ENCODE assay signal across 9 mouse cellular contexts in genomic region chr11:26593061-26594059, GRCm38 (mm10). TPM values are rescaled to one million over a fixed set of nuclear protein-coding genes. Genes with fewer than 3 reads are reported as not detected.
DNase-seq lines count a peak whose midpoint lies in the region; ATAC-seq and TF ChIP-seq lines count a peak whose summit lies in the region.
"Had no signal": no experiment of that assay in that cellular context is flagged by ENCODE, and none has a peak within 500 bp of the region (broad histone marks: within the 10 kb centered on the region; RNA-seq: fewer than 3 reads in every experiment).

Gene Gm6899, plus strand, starts transcription at chr11:26593241.
Gene Vrk2, minus strand, starts transcription at chr11:26593999.

- peaks cover 4% of the 10 kb centered on the region; the same call in 1 of the 2 replicates for H3K36me3 ChIP-seq in heart, embryonic 14.5 days (ENCODE audit: control insufficient read depth, insufficient read depth, low read length)
- H3K36me3 ChIP-seq in lung, embryonic 14.5 days (ENCODE audit: insufficient read depth): 0 out of 2 replicates have a peak, but pooled peaks cover 4% of the 10 kb centered on the region
- no peaks in the 10 kb centered on the region for H3K36me3 ChIP-seq in thymus, adult 2 months (ENCODE audit: control insufficient read depth, insufficient read depth, low read length)

- WGBS in heart, embryonic 14.5 days: under 1% methylated on average over 59 of the region's 60 CpGs
- under 1% methylated on average over 60 of the region's 60 CpGs for WGBS in lung, embryonic 14.5 days
- WGBS in thymus, adult 2 months: under 1% methylated on average over 60 of the region's 60 CpGs

- no peaks in the 10 kb centered on the region for H3K27me3 ChIP-seq in heart, embryonic 14.5 days (ENCODE audit: control insufficient read depth, insufficient read depth, low read length)
- H3K27me3 ChIP-seq in lung, embryonic 14.5 days (ENCODE audit: insufficient read depth, low read length): no peaks in the 10 kb centered on the region
- H3K27me3 ChIP-seq in thymus, adult 2 months (ENCODE audit: control insufficient read depth, insufficient read depth, low read length): no peaks in the 10 kb centered on the region

- ATAC-seq in erythroblast, adult 5-6 weeks (replicated peaks; ENCODE audit: low FRiP score, poor library complexity, severe bottlenecking): peak; percentile 95
- ATAC-seq in heart, embryonic 14.5 days (ENCODE audit: insufficient number of reproducible peaks, insufficient read depth, low FRiP score, low read depth): peak; percentile 99
- peak; percentile 100 for ATAC-seq in lung, embryonic 14.5 days (ENCODE audit: insufficient read depth)
- peak; percentile 95 for ATAC-seq in neutrophil, adult 5-6 weeks (ENCODE audit: extremely low read depth, insufficient number of reproducible peaks, low FRiP score, poor library complexity, severe bottlenecking)

- H3K9ac ChIP-seq in heart, embryonic 14.5 days (ENCODE audit: low read length): peak within 1 kb of the TSS; percentile 87
- H3K9ac ChIP-seq in lung, embryonic 14.5 days: peak within 1 kb of the TSS; percentile 88

- peak within 1 kb of the TSS; percentile 77 for H3K27ac ChIP-seq in bone marrow macrophage, adult 2 months (ENCODE audit: insufficient read depth, low read depth, low read length)
- H3K27ac ChIP-seq in heart, embryonic 14.5 days (replicated peaks in 1 of 2; ENCODE audit: control insufficient read depth in 1 of 2, insufficient read depth in 1 of 2, low read depth in 2 of 2, low read length in 2 of 2): peak within 1 kb of the TSS; percentile 70 to 85
- H3K27ac ChIP-seq in lung, embryonic 14.5 days (ENCODE audit: low read depth): peak within 1 kb of the TSS; percentile 85
- peak within 1 kb of the TSS; percentile 59 for H3K27ac ChIP-seq in thymus, adult 2 months (ENCODE audit: control insufficient read depth, insufficient read depth, low read length)

- no peak for TF ChIP-seq POLR2A in bone marrow macrophage, adult 2 months (IDR thresholded peaks at IDR 0.05; ENCODE audit: borderline replicate concordance, low read depth, low read length)
- peak; percentile 53; the same call in 1 of the 2 replicates for TF ChIP-seq POLR2A in thymus, adult 2 months (IDR thresholded peaks at IDR 0.05; ENCODE audit: control insufficient read depth, extremely low read depth, insufficient read depth, low read length, poor library complexity)

- H3K9me3 ChIP-seq in heart, embryonic 14.5 days (ENCODE audit: control insufficient read depth, low read length): no peaks in the 10 kb centered on the region
- no peaks in the 10 kb centered on the region for H3K9me3 ChIP-seq in lung, embryonic 14.5 days (ENCODE audit: low read depth, low read length)

- peak within 1 kb of the TSS; percentile 66 for H3K4me3 ChIP-seq in bone marrow macrophage, adult 2 months (ENCODE audit: insufficient read depth, low read length)
- peak within 1 kb of the TSS; percentile 69 to 80 for H3K4me3 ChIP-seq in heart, embryonic 14.5 days (ENCODE audit: control insufficient read depth in 1 of 2, insufficient read depth in 1 of 2, low read depth in 1 of 2, low read length in 2 of 2)
- peak within 1 kb of the TSS; percentile 70 for H3K4me3 ChIP-seq in lung, embryonic 14.5 days (ENCODE audit: low read depth, low read length)
- H3K4me3 ChIP-seq in thymus, adult 2 months (ENCODE audit: control insufficient read depth, insufficient read depth, low read length): peak within 1 kb of the TSS; percentile 89

- H3K4me1 ChIP-seq in bone marrow macrophage, adult 2 months (ENCODE audit: control insufficient read depth, insufficient read depth, low read length): peaks cover 11% of the 10 kb centered on the region
- H3K4me1 ChIP-seq in heart, embryonic 14.5 days (ENCODE audit: control insufficient read depth in 2 of 2, insufficient read depth in 2 of 2, low read length in 2 of 2): peaks cover 3 to 7% of the 10 kb centered on the region in 2 experiments; a peak in 3 of 4 replicates
- no peaks in the 10 kb centered on the region for H3K4me1 ChIP-seq in lung, embryonic 14.5 days (ENCODE audit: insufficient read depth)
- peaks cover 5% of the 10 kb centered on the region for H3K4me1 ChIP-seq in thymus, adult 2 months (replicated peaks; ENCODE audit: control insufficient read depth, insufficient read depth, low read length)

- no peak for TF ChIP-seq CTCF in bone marrow macrophage, adult 2 months (IDR thresholded peaks at IDR 0.05; ENCODE audit: low read depth, low read length)
- peak; percentile 37 for TF ChIP-seq CTCF in lung, embryonic 14.5 days (IDR thresholded peaks at IDR 0.05; ENCODE audit: low read depth)
- TF ChIP-seq CTCF in thymus, adult 2 months (IDR thresholded peaks at IDR 0.05; ENCODE audit: borderline replicate concordance, control insufficient read depth, extremely low read depth, insufficient read depth, low read length, poor library complexity): peak; percentile 59; the same call in 1 of the 2 replicates

- H3K4me2 ChIP-seq in heart, embryonic 14.5 days (ENCODE audit: low read length): peak within 1 kb of the TSS; percentile 77
- H3K4me2 ChIP-seq in lung, embryonic 14.5 days: peak within 1 kb of the TSS; percentile 61

- DNase-seq in CD8-positive naive resting alpha-beta T cell, adult 2 months (ENCODE audit: low read depth in 2 of 2, low spot score in 2 of 2): peak; percentile 67 to 68
- peak; percentile 88 for DNase-seq in kidney, postnatal 10 days
- DNase-seq in lung, embryonic 14.5 days: peak; percentile 93
- peak; percentile 77 for DNase-seq in thymus, adult 2 months

RNA-seq across cellular contexts. Expression of gene Gm6899, which starts in this region (rescaled TPM):
- polyA plus RNA-seq in bone marrow macrophage, adult 2 months (2012; ENCODE audit: insufficient read depth, insufficient read length, missing spikeins): not detected in 2 replicates
- not detected in 2 replicates for total RNA-seq in erythroblast, adult 5-6 weeks (2015; ENCODE audit: low replicate concordance)
- not detected in 2 replicates for total RNA-seq in erythroblast, adult 5-6 weeks (2017; ENCODE audit: low replicate concordance)
- not detected in 2 replicates for polyA plus RNA-seq in heart, embryonic 14.5 days (2014; fragmentation: Nextera tagmentation; extraction: Ambion mirVana)
- 0.70 TPM in 1 of 2 replicates, not detected in the other for polyA plus RNA-seq in lung, embryonic 14.5 days (2014; fragmentation: Nextera tagmentation; extraction: Ambion mirVana)
- total RNA-seq in neutrophil, adult 5-6 weeks (2017): not detected in 2 replicates
- not detected in 2 replicates for polyA plus RNA-seq in thymus, adult 2 months (2012; rRNA removed)
- total RNA-seq: left cerebral cortex, postnatal 10 days had no signal

RNA-seq across cellular contexts. Expression of gene Vrk2, which starts in this region (rescaled TPM):
- 59.0 and 67.8 TPM in 2 replicates for polyA plus RNA-seq in bone marrow macrophage, adult 2 months (2012; ENCODE audit: insufficient read depth, insufficient read length, missing spikeins)
- 38.7 and 39.0 TPM in 2 replicates for total RNA-seq in erythroblast, adult 5-6 weeks (2015; ENCODE audit: low replicate concordance)
- total RNA-seq in erythroblast, adult 5-6 weeks (2017; ENCODE audit: low replicate concordance): 52.9 and 64.5 TPM in 2 replicates
- 16.4 and 16.8 TPM in 2 replicates for polyA plus RNA-seq in heart, embryonic 14.5 days (2014; fragmentation: Nextera tagmentation; extraction: Ambion mirVana)
- 26.4 and 27.1 TPM in 2 replicates for polyA plus RNA-seq in lung, embryonic 14.5 days (2014; fragmentation: Nextera tagmentation; extraction: Ambion mirVana)
- total RNA-seq in neutrophil, adult 5-6 weeks (2017): 31.2 and 36.9 TPM in 2 replicates
- 2.9 and 4.6 TPM in 2 replicates for polyA plus RNA-seq in thymus, adult 2 months (2012; rRNA removed)

Comparison
In these comparisons a context has a peak if more than half of its experiments do, and no peak if none do; other contexts are left out.
1. Peak in every context shown above with its lines: DNase-seq, ATAC-seq, H3K4me3 ChIP-seq and H3K27ac ChIP-seq.